Mouse (Mus musculus) forebrain, embryonic 12.5 days (tissue): ENCODE measurements around the gene Dlg1. TPM values are rescaled to one million over a fixed set of nuclear protein-coding genes. Genes with fewer than 3 reads are reported as not detected.

Source experiments
- ATAC-seq: fragments of 200-750 bp; cut with Nextera tagmentation; 2 replicates; pipeline ENCODE4 v1.8.0; 2017; ENCODE audit warnings: moderate TSS enrichment; ENCODE audit not compliant: low FRiP score
- H3K27ac ChIP-seq: fragments of 300-500 bp; sonication (generic); 2 replicates; pipeline ENCODE4 v1.5.1; 2016; ENCODE audit warnings: mild to moderate bottlenecking
- H3K27me3 ChIP-seq: fragments of 300-500 bp; sonication (generic); 2 replicates; pipeline ENCODE4 v1.6.1; 2016; ENCODE audit warnings: mild to moderate bottlenecking
- H3K36me3 ChIP-seq: fragments of 300-500 bp; sonication (generic); replicated peaks from 2 replicates; pipeline ENCODE4 v1.6.1; 2016; ENCODE audit warnings: mild to moderate bottlenecking
- H3K4me1 ChIP-seq: fragments of 300-500 bp; sonication (generic); 2 replicates; pipeline ENCODE4 v1.6.1; 2016
- H3K4me2 ChIP-seq: fragments of 300-500 bp; sonication (generic); 2 replicates; pipeline ENCODE4 v1.6.1; 2016; ENCODE audit warnings: mild to moderate bottlenecking, moderate library complexity
- H3K4me3 ChIP-seq: fragments of 300-500 bp; sonication (generic); replicated peaks from 2 replicates; pipeline ENCODE4 v1.5.1; 2016; ENCODE audit warnings: mild to moderate bottlenecking
- H3K9ac ChIP-seq: fragments of 300-500 bp; sonication (generic); 2 replicates; pipeline ENCODE4 v1.6.1; 2016; ENCODE audit warnings: mild to moderate bottlenecking
- H3K9me3 ChIP-seq: fragments of 300-500 bp; sonication (generic); 2 replicates; pipeline ENCODE4 v1.6.1; 2016
- WGBS: fragments of 180-500 bp; shearing (Covaris S2); methylation state at CpG from one replicate; pipeline ENCODE4 v1.1.7; 2016; 5-methylcytosine and 5-hydroxymethylcytosine counted together
- polyA plus RNA-seq: library from polyadenylated mRNA; unstranded; fragments of >200 nt; fragmentation: Nextera tagmentation; extraction: Ambion mirVana; gene quantifications from 2 replicates; pipeline ENCODE4 v1.2.1, GENCODE M21; 2016

Dlg1 gene
- polyA plus RNA-seq, 1 experiment from 2014 or later: 39.8 TPM

DNA sequence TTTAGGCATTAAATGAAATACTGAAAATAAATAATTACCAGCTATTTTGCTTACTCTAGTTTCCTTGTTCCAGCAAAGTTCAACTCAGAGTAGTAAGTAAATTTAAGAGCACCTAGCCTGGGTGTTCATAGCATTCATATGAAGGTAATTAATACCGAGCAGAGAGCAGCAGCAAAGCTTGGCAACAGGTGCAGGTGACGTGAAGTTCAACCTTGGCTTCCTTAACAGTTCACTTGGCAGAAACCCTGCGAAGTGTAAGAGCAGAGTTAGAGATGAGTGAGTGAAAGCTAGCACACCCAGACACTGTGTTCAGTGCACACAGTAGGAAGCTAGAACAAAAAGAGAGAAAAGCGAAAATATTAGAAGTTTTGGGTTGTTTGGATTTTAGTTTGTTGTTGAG, 167.5 kb downstream of the Dlg1 start:
- 0 out of 2 replicates have a peak, but pooled peaks cover 5% of the 10 kb centered on the region for H3K36me3 ChIP-seq
- 91% methylated on average over 4 of the region's 4 CpGs for WGBS

DNA sequence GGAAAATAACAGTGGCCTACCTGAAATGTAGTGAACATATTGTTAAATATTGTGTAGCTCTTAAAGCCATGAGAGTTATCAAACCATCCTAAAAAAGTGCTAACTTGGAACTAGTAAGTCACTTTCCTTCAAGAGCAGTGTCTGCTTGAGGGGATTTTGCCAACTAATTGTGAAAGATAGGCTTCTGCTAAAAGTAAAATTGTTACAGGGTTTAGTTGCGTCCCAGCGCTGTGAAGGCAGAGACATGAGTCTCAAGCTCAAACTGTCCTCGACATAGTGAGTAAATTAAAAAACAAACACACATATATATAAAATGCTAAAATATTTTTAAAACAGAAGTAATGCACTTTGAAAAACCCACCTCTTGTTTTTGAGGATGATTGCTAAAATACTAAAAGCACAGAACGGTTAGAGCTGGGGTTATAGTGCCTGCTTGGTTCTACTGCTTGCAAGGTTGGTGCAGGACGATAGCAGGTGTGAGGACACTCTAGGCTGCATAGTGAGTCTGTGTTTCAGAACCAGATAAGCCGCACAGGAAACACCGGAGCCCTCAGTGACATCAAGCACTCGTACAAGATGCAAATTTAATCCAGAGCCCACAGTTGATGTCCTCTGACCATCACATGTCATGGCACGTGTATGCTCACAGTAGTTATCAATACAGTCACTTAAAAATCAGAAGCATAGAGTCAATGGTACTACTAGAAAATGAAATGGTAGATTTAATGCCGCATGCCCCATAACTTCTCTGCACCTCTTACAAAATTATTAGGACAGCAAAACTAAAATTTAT, 169.6 kb downstream of the Dlg1 start:
- Histone ChIP-seq H3K36me3 (peaks cover 9% of the 10 kb centered on the region; the same call in 1 of the 2 replicates), H3K4me1 (no peaks in the 10 kb centered on the region), H3K27ac (no peak overlapping the region), H3K4me2 (no peak overlapping the region), H3K9me3 (no peaks in the 10 kb centered on the region), H3K9ac (no peak overlapping the region), H3K27me3 (no peaks in the 10 kb centered on the region), H3K4me3 (no peak overlapping the region)
- ATAC-seq: no peak
- 95% methylated on average over 10 of the region's 10 CpGs for WGBS

More for the DNA sequence above, 167.5 kb downstream of the Dlg1 start:
- peaks cover 3% of the 10 kb centered on the region; the same call in 1 of the 2 replicates for H3K4me1 ChIP-seq
- H3K27me3 ChIP-seq: no peaks in the 10 kb centered on the region
- H3K4me2 ChIP-seq: no peak overlapping the region
- H3K9me3 ChIP-seq: no peaks in the 10 kb centered on the region
- no peak for ATAC-seq
- H3K9ac ChIP-seq: no peak overlapping the region
- no peak overlapping the region for H3K4me3 ChIP-seq
- no peak overlapping the region for H3K27ac ChIP-seq

DNA sequence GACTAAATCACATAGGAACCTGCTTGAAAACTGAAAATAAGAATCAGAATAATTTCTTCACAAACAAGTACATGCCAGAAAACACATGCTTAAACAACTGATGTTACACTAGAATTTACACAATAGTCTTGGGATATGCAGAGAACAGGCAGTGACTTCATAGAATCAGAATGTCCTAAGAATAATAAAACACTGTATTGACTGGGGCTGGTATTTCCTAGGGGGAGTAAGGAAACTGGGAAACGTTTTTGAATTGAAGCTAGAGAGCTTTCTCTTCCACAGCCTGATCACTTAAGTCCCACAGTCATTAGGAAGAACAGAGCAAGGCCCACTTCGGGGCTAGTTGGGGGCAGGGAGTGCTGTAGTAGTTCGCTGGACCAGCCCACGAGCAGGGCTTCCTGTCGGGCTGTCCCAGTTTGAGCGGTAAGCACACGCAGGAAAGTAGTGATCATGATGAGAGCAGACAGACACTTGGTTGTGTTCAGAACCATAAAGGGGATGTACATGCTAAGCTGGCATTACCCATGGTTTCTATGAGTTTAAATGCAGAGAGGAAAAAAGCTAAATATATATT, 170.9 kb downstream of the Dlg1 start:
- H3K9me3 ChIP-seq: no peaks in the 10 kb centered on the region
- no peak overlapping the region for H3K4me2 ChIP-seq
- no peak overlapping the region for H3K9ac ChIP-seq
- H3K27ac ChIP-seq: 0 out of 2 replicates have a peak overlapping the region, but pooled peaks have one; percentile 33
- no peaks in the 10 kb centered on the region for H3K27me3 ChIP-seq
- no peaks in the 10 kb centered on the region for H3K4me1 ChIP-seq
- 69% methylated on average over 7 of the region's 7 CpGs for WGBS
- H3K36me3 ChIP-seq: peaks cover 9% of the 10 kb centered on the region; the same call in 1 of the 2 replicates
- H3K4me3 ChIP-seq: no peak overlapping the region
- no peak for ATAC-seq

GRCm38 (mm10) chr16:31834662-31835318, 171.5 kb downstream of the Dlg1 start:
- Histone ChIP-seq H3K9me3 (no peaks in the 10 kb centered on the region), H3K36me3 (peaks cover 9% of the 10 kb centered on the region; the same call in 1 of the 2 replicates), H3K4me1 (no peaks in the 10 kb centered on the region), H3K27ac (no peak overlapping the region), H3K27me3 (no peaks in the 10 kb centered on the region), H3K4me3 (no peak overlapping the region), H3K9ac (no peak overlapping the region), H3K4me2 (no peak overlapping the region)
- peak; percentile 49; the same call in 1 of the 2 replicates for ATAC-seq
- WGBS: 74% methylated on average over 2 of the region's 2 CpGs

- H3K27ac ChIP-seq: no peak overlapping the region
- H3K9ac ChIP-seq: no peak overlapping the region
- no peak for ATAC-seq
- WGBS: 83% methylated on average over 3 of the region's 3 CpGs
- no peaks in the 10 kb centered on the region for H3K9me3 ChIP-seq
- no peak overlapping the region for H3K4me2 ChIP-seq
- peaks cover 8% of the 10 kb centered on the region; the same call in 1 of the 2 replicates for H3K36me3 ChIP-seq
- H3K4me1 ChIP-seq: no peaks in the 10 kb centered on the region
- no peak overlapping the region for H3K4me3 ChIP-seq
- H3K27me3 ChIP-seq: no peaks in the 10 kb centered on the region
Observed at GRCm38 (mm10) chr16:31837362-31837761, 174.1 kb downstream of the Dlg1 start.

- Histone ChIP-seq H3K9me3 (no peaks in the 10 kb centered on the region), H3K4me3 (no peak overlapping the region), H3K4me1 (no peaks in the 10 kb centered on the region), H3K4me2 (no peak overlapping the region), H3K9ac (no peak overlapping the region), H3K27ac (no peak overlapping the region), H3K27me3 (no peaks in the 10 kb centered on the region), H3K36me3 (peaks cover 4% of the 10 kb centered on the region; the same call in 1 of the 2 replicates)
- ATAC-seq: no peak
- 92% methylated on average over 3 of the region's 3 CpGs for WGBS
Observed at GRCm38 (mm10) chr16:31844246-31844645, 181.0 kb downstream of the Dlg1 start.

DNA sequence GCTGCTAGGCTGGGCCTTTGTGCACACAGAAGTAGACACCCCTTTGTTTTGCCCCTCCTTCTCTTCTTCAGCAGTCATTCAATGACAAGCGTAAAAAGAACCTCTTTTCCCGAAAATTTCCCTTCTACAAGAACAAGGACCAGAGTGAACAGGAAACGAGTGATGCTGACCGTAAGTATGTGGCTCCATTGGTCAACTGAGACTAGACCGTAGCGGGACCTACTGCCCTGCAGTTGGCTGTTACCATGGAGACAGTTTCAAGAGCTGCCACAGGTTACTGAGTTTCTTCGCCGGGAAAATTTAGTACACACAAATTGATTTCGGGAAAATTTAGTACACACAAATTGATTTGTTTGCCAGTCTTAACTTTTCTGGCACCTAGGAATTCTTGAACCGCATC, 183.5 kb downstream of the Dlg1 start:
- no peaks in the 10 kb centered on the region for H3K4me1 ChIP-seq
- H3K27ac ChIP-seq: no peak overlapping the region
- H3K36me3 ChIP-seq: no peaks in the 10 kb centered on the region; the same call in 1 of the 2 replicates
- H3K9me3 ChIP-seq: no peaks in the 10 kb centered on the region
- no peak overlapping the region for H3K4me2 ChIP-seq
- H3K9ac ChIP-seq: no peak overlapping the region
- WGBS: 65% methylated on average over 10 of the region's 10 CpGs
- H3K4me3 ChIP-seq: no peak overlapping the region
- no peaks in the 10 kb centered on the region for H3K27me3 ChIP-seq
- ATAC-seq: no peak

- H3K9ac ChIP-seq: no peak overlapping the region
- H3K4me1 ChIP-seq: no peaks in the 10 kb centered on the region
- H3K4me3 ChIP-seq: no peak overlapping the region
- no peak overlapping the region for H3K4me2 ChIP-seq
- no peak for ATAC-seq
- H3K9me3 ChIP-seq: peaks cover 7% of the 10 kb centered on the region
- no peak overlapping the region for H3K27ac ChIP-seq
- H3K27me3 ChIP-seq: no peaks in the 10 kb centered on the region
- H3K36me3 ChIP-seq: peaks cover 74% of the 10 kb centered on the region
- WGBS: 95% methylated on average over 5 of the region's 5 CpGs
Observed at GRCm38 (mm10) chr16:31863920-31864319, 200.7 kb downstream of the Dlg1 start.

DNA sequence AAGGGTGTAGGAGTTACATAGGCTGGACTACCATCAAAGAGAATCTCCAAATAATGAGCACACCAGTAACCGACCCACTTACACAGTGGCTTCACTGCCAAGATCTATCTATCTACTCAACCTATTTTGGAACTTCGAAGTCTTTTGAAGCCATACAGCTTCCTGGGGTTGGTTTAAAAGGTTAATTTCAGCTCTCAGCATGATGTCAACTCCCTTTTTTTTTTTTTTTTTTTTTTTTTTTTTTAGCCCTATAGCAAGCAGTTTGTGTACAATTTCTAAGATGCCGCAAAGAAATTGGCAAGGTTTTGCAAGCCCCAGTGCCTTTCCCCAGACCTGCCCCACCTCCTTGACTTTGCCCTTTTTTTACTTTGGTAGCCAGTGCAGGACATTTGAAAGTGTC, 202.0 kb downstream of the Dlg1 start:
- H3K4me3 ChIP-seq: no peak overlapping the region
- no peak overlapping the region for H3K9ac ChIP-seq
- no peaks in the 10 kb centered on the region for H3K4me1 ChIP-seq
- peaks cover 7% of the 10 kb centered on the region for H3K9me3 ChIP-seq
- H3K4me2 ChIP-seq: no peak overlapping the region
- no peaks in the 10 kb centered on the region for H3K27me3 ChIP-seq
- WGBS: 50% methylated on average over 3 of the region's 3 CpGs
- peaks cover 66% of the 10 kb centered on the region for H3K36me3 ChIP-seq
- ATAC-seq: no peak
- H3K27ac ChIP-seq: no peak overlapping the region

GRCm38 (mm10) chr16:31866911-31867310, 203.7 kb downstream of the Dlg1 start:
- Histone ChIP-seq H3K4me2 (no peak overlapping the region), H3K27ac (no peak overlapping the region), H3K9ac (no peak overlapping the region), H3K27me3 (no peaks in the 10 kb centered on the region), H3K9me3 (no peaks in the 10 kb centered on the region), H3K36me3 (peaks cover 62% of the 10 kb centered on the region), H3K4me1 (no peaks in the 10 kb centered on the region), H3K4me3 (no peak overlapping the region)
- 95% methylated on average over 3 of the region's 3 CpGs for WGBS
- ATAC-seq: no peak

GRCm38 (mm10) chr16:31867736-31868135, 204.5 kb downstream of the Dlg1 start:
- Histone ChIP-seq H3K9ac (no peak overlapping the region), H3K36me3 (peaks cover 56% of the 10 kb centered on the region)
- WGBS: 83% methylated on average over 4 of the region's 4 CpGs

GRCm38 (mm10) chr16:31873721-31874120, 210.5 kb downstream of the Dlg1 start:
- Histone ChIP-seq H3K27ac (no peak overlapping the region), H3K4me2 (no peak overlapping the region), H3K9me3 (no peaks in the 10 kb centered on the region), H3K36me3 (peaks cover 29% of the 10 kb centered on the region), H3K4me3 (no peak overlapping the region), H3K9ac (no peak overlapping the region), H3K4me1 (peaks cover 2% of the 10 kb centered on the region; the same call in 1 of the 2 replicates), H3K27me3 (no peaks in the 10 kb centered on the region)
- WGBS: 94% methylated on average over 8 of the region's 8 CpGs
- no peak for ATAC-seq

More at GRCm38 (mm10) chr16:31867736-31868135, 204.5 kb downstream of the Dlg1 start:
- no peaks in the 10 kb centered on the region for H3K9me3 ChIP-seq
- H3K4me3 ChIP-seq: no peak overlapping the region
- H3K27me3 ChIP-seq: no peaks in the 10 kb centered on the region
- no peaks in the 10 kb centered on the region for H3K4me1 ChIP-seq
- ATAC-seq: no peak
- no peak overlapping the region for H3K27ac ChIP-seq
- no peak overlapping the region for H3K4me2 ChIP-seq
